Mouse (Mus musculus): ENCODE results near the gene Arnt2. TPM values are rescaled to one million over a fixed set of nuclear protein-coding genes. Genes with fewer than 3 reads are reported as not detected.

Gene Arnt2
- polyA plus RNA-seq, 1 experiment, result 15.3 TPM

DNA sequence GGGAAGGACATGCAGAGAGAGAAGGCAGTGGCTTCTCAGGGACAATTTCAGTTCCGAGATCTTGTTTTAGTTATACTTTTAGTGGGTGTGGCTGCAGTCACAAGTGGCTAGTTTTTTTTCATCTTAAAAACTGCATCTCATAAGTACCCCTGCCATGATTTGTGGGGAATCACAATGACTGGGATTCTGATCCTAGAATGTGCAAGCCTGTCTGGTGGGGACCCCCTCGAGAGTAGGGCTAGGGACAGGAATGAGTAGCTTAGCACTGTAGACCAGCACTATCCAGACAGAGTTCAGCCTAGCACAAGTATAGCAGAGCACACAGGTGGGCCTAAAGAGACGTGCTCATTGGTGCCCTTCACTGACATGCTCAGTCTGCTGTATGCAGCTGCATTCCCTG lies 27.6 kb downstream of the Arnt2 start:
- Histone ChIP-seq H3K27ac (ENCODE audit: insufficient read depth, low read depth, low read length) (no peak overlapping the region), H3K27me3 (replicated peaks; ENCODE audit: control insufficient read depth, insufficient read depth, low read length) (no peaks in the 10 kb centered on the region), H3K4me1 (ENCODE audit: control insufficient read depth, insufficient read depth, low read length) (no peaks in the 10 kb centered on the region), H3K4me3 (ENCODE audit: insufficient read depth, low read depth, low read length) (no peak overlapping the region), H3K36me3 (ENCODE audit: control insufficient read depth, insufficient read depth, low read length) (no peaks in the 10 kb centered on the region)
- TF ChIP-seq CTCF (conservative IDR thresholded peaks at IDR 0.05; ENCODE audit: insufficient read depth, insufficient read length, low read depth, low read length), result no peak
- no peak for TF ChIP-seq POLR2A (IDR thresholded peaks at IDR 0.05; ENCODE audit: low read depth, low read length)
- no peak for DNase-seq
- WGBS, result 84% methylated on average over 3 of the region's 3 CpGs

DNA sequence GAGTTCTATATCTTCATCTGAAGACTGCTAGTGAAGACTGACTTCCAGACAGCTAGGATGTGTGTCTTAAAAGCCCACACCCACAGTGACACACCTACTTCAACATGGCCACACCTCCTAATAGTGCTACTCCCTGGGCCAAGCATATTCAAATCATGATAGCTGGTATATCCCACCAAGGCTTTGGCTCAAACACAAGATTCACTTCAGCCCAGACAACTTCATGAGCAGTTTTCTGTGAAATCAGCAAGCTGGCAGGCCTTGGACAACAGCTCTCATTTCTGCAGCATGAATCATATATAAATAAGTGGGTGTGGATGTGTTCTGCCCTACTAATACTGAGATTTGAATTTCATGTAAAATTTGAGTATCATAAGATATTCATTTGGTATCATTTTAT lies 29.2 kb downstream of the Arnt2 start:
- H3K4me3 ChIP-seq (ENCODE audit: insufficient read depth, low read depth, low read length), result no peak overlapping the region
- no peaks in the 10 kb centered on the region for H3K4me1 ChIP-seq (ENCODE audit: control insufficient read depth, insufficient read depth, low read length)
- no peaks in the 10 kb centered on the region for H3K36me3 ChIP-seq (ENCODE audit: control insufficient read depth, insufficient read depth, low read length)
- TF ChIP-seq CTCF (conservative IDR thresholded peaks at IDR 0.05; ENCODE audit: insufficient read depth, insufficient read length, low read depth, low read length) (no peak), POLR2A (IDR thresholded peaks at IDR 0.05; ENCODE audit: low read depth, low read length) (no peak)
- no peak for DNase-seq
- no peaks in the 10 kb centered on the region for H3K27me3 ChIP-seq (replicated peaks; ENCODE audit: control insufficient read depth, insufficient read depth, low read length)
- H3K27ac ChIP-seq (ENCODE audit: insufficient read depth, low read depth, low read length), result no peak overlapping the region

DNA sequence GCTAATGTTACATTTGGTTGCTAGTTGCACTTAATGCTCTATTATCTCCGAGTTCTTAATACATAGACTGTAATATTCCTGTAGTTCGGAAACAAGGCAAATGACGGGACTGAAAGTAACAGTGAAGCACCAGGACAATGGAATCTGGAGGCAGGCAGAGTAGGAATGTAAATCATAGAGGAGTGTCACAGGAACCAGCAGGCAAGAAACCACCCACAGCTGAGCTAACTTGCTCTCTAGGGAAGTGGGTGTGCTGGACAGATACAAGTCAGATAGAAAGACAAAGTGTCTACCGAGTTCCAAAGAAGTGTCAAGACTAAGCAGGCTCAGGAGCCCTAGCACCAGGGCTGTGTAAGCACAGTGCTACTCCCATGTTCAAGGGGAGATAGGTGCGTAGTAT lies 32.6 kb downstream of the Arnt2 start:
- Histone ChIP-seq H3K36me3 (ENCODE audit: control insufficient read depth, insufficient read depth, low read length) (no peaks in the 10 kb centered on the region), H3K27me3 (replicated peaks; ENCODE audit: control insufficient read depth, insufficient read depth, low read length) (no peaks in the 10 kb centered on the region), H3K4me3 (ENCODE audit: insufficient read depth, low read depth, low read length) (no peak overlapping the region), H3K27ac (ENCODE audit: insufficient read depth, low read depth, low read length) (no peak overlapping the region), H3K4me1 (ENCODE audit: control insufficient read depth, insufficient read depth, low read length) (no peaks in the 10 kb centered on the region)
- 50% methylated on average over 5 of the region's 5 CpGs for WGBS
- DNase-seq, result no peak
- no peak for TF ChIP-seq POLR2A (IDR thresholded peaks at IDR 0.05; ENCODE audit: low read depth, low read length)
- TF ChIP-seq CTCF (conservative IDR thresholded peaks at IDR 0.05; ENCODE audit: insufficient read depth, insufficient read length, low read depth, low read length), result no peak

DNA sequence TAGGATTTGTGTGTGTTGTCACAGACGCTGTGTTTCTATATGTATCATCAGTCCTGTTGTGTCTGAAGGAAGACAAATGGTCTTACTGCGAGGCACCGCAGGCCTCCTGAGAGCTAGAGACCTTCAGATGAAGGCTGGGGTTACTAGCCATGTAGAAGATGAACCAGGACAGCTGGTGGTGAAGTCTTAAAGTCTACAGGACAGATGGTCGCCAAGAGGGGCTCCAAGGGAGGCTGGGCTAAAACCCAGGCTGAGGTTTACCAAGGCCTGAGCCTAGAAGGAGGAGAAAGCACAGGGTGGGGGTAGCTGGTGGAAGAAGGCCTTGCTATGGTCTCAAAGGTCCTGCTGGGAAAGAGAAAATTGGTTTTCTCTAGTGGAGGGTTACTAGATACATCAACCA lies 36.3 kb downstream of the Arnt2 start:
- no peak overlapping the region for H3K27ac ChIP-seq (ENCODE audit: insufficient read depth, low read depth, low read length)
- H3K27me3 ChIP-seq (replicated peaks; ENCODE audit: control insufficient read depth, insufficient read depth, low read length), result no peaks in the 10 kb centered on the region
- DNase-seq, result no peak
- H3K4me1 ChIP-seq (ENCODE audit: control insufficient read depth, insufficient read depth, low read length), result no peaks in the 10 kb centered on the region
- H3K36me3 ChIP-seq (ENCODE audit: control insufficient read depth, insufficient read depth, low read length), result no peaks in the 10 kb centered on the region
- no peak overlapping the region for H3K4me3 ChIP-seq (ENCODE audit: insufficient read depth, low read depth, low read length)
- no peak for TF ChIP-seq POLR2A (IDR thresholded peaks at IDR 0.05; ENCODE audit: low read depth, low read length)
- TF ChIP-seq CTCF (conservative IDR thresholded peaks at IDR 0.05; ENCODE audit: insufficient read depth, insufficient read length, low read depth, low read length), result no peak
- WGBS, result 89% methylated on average over 4 of the region's 4 CpGs

DNA sequence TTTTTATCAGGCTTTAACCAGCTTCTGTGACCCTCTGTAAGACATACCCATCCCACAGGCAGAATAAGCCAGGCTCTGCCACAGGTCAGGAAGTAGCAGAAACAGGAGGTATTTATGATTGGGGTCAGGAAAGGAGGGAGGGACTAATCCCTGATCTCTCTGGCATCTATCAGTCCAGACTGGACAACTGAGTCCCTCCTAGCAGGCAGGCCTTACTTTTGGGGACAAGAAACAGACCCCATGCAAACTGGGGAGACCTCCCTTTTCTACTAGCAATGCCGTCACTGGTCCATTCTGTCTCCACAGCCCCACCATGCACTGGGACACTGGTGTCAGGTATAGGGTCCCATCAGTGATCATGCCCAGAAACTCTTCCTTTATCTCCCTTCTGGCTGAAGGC lies 37.1 kb downstream of the Arnt2 start:
- TF ChIP-seq CTCF (conservative IDR thresholded peaks at IDR 0.05; ENCODE audit: insufficient read depth, insufficient read length, low read depth, low read length) (no peak), POLR2A (IDR thresholded peaks at IDR 0.05; ENCODE audit: low read depth, low read length) (no peak)
- DNase-seq, result no peak
- Histone ChIP-seq H3K4me1 (ENCODE audit: control insufficient read depth, insufficient read depth, low read length) (no peaks in the 10 kb centered on the region), H3K27me3 (replicated peaks; ENCODE audit: control insufficient read depth, insufficient read depth, low read length) (no peaks in the 10 kb centered on the region), H3K27ac (ENCODE audit: insufficient read depth, low read depth, low read length) (no peak overlapping the region), H3K36me3 (ENCODE audit: control insufficient read depth, insufficient read depth, low read length) (no peaks in the 10 kb centered on the region), H3K4me3 (ENCODE audit: insufficient read depth, low read depth, low read length) (no peak overlapping the region)
- 100% methylated on average over 1 of the region's 1 CpGs for WGBS

DNA sequence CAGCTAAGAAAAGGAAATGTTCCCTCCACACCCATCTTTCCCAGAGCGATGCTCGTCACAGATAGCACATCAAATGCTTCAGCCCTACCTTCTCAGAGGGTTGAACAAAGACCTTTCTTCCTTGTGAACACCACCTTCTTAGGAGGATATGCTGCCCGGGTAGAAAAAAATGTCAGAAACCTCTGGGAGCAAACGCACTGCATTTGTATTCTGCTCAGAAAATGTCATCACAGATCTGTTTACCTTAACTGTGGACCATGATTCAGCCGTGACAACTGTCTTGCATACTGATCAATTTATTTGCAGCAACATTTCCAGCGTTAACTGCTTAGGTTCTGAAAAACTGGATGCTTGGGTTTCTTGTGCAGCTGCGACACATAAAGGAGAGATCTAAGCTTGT lies 37.7 kb downstream of the Arnt2 start:
- TF ChIP-seq POLR2A (IDR thresholded peaks at IDR 0.05; ENCODE audit: low read depth, low read length) (no peak), CTCF (conservative IDR thresholded peaks at IDR 0.05; ENCODE audit: insufficient read depth, insufficient read length, low read depth, low read length) (no peak)
- DNase-seq, result no peak
- Histone ChIP-seq H3K4me1 (ENCODE audit: control insufficient read depth, insufficient read depth, low read length) (no peaks in the 10 kb centered on the region), H3K36me3 (ENCODE audit: control insufficient read depth, insufficient read depth, low read length) (no peaks in the 10 kb centered on the region), H3K4me3 (ENCODE audit: insufficient read depth, low read depth, low read length) (no peak overlapping the region), H3K27ac (ENCODE audit: insufficient read depth, low read depth, low read length) (no peak overlapping the region), H3K27me3 (replicated peaks; ENCODE audit: control insufficient read depth, insufficient read depth, low read length) (no peaks in the 10 kb centered on the region)
- WGBS, result 66% methylated on average over 7 of the region's 7 CpGs

DNA sequence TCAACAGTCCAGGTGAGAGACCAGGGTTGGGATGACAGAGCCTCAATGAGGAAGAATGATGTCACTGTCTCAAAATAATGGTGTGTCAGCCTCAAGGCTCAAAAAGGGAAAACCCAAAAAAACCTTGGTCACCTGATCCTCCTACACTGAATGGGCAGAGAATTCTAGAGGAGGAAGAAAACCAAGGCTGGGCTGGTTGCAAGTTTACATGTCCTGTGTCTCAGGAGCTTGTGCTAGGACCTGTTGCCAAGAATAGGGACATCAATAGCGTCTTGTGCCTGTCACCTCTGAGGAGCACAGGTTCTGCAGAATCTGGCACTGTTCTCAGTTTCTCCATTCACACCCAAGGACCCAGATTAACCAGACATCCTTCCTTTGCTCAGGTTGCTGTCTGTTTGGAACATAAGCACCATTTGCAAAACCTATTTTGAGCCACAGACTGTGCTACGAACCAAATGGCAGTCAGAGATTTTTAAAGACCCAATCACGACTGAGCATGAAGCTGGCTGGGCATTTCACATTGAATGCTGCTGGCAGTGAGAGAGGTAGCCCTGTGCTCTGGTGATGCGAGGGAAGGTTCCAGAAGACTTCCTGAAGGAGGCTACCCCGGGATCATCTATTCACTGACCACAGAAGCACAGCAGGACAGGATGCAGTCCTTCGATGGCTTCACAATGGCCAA lies 38.9 kb downstream of the Arnt2 start:
- no peaks in the 10 kb centered on the region for H3K27me3 ChIP-seq (replicated peaks; ENCODE audit: control insufficient read depth, insufficient read depth, low read length)
- no peak overlapping the region for H3K27ac ChIP-seq (ENCODE audit: insufficient read depth, low read depth, low read length)
- no peaks in the 10 kb centered on the region for H3K36me3 ChIP-seq (ENCODE audit: control insufficient read depth, insufficient read depth, low read length)
- no peaks in the 10 kb centered on the region for H3K4me1 ChIP-seq (ENCODE audit: control insufficient read depth, insufficient read depth, low read length)
- no peak overlapping the region for H3K4me3 ChIP-seq (ENCODE audit: insufficient read depth, low read depth, low read length)
- DNase-seq, result no peak
- whole genome bisulfite sequencing, result 89% methylated on average over 6 of the region's 6 CpGs
- TF ChIP-seq CTCF (conservative IDR thresholded peaks at IDR 0.05; ENCODE audit: insufficient read depth, insufficient read length, low read depth, low read length) (no peak), POLR2A (IDR thresholded peaks at IDR 0.05; ENCODE audit: low read depth, low read length) (no peak)
